Mouse (Mus musculus): ENCODE measurements around the gene Krtap6-1. TPM values are rescaled to one million over a fixed set of nuclear protein-coding genes. Genes with fewer than 3 reads are reported as not detected.
"Not testable (repeated sequence)": the region's sequence is repeated elsewhere in the genome, so short reads cannot be mapped to it uniquely, and the experiment has no call there.

Gene Krtap6-1
- not detected in 2 replicates for polyA plus RNA-seq (2012; rRNA removed)

DNA sequence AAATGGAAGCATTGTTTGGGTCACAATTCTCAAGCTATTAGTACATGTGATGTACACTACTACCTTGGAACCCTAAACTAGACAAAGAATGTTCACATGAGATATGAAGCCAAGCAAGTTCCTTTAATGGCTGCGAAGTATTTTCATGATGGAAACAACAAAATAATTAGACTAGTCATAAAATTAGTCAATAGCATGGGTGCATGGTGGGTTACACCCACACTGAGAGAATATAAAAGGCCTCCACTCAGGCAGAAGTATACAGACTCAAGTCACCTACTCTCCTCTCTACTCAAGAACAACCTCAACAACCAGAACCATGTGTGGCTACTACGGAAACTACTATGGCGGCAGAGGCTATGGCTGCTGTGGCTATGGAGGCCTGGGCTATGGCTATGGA, at the start of gene Krtap6-1:
Krtap6-1 (plus strand) TSS at position 301 of the 400 bp plus-strand sequence.
- not testable (repeated sequence) for H3K27ac ChIP-seq (ENCODE audit: insufficient read depth, low read length); H3K27me3 ChIP-seq (ENCODE audit: control insufficient read depth, insufficient read depth, low read length); H3K4me3 ChIP-seq (ENCODE audit: extremely low read depth, insufficient read depth, insufficient read length); H3K36me3 ChIP-seq (ENCODE audit: control insufficient read depth, insufficient read depth, low read length); DNase-seq (ENCODE audit: low read depth in 1 of 2, low spot score in 2 of 2); H3K4me1 ChIP-seq (ENCODE audit: control insufficient read depth, insufficient read depth, insufficient read length)
- WGBS = 88% methylated on average over 3 of the region's 3 CpGs

DNA sequence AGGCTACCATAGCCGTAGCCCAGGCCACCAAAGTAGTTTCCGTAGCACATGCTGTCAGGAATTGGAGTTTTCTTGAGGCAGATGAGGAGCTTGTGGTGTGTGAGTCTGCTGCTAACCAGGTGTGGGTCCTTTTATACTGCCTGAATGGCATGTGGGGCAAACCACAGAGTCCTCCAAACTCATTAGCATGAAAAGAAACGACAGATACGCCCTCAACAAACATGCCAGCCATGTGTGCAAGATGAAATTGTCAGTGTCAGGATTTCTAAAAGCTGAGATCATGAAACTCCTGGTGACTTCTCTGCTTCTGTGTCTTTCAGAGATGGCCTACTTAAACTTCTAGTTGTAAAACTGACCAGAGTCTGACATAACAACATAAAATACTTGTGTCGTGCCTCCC, 20.8 kb upstream of the Krtap6-1 start, which contains the start of gene Krtap22-2:
Krtap22-2 (minus strand) TSS at position 101 of the 400 bp plus-strand sequence.
- H3K36me3 ChIP-seq (ENCODE audit: control insufficient read depth, insufficient read depth, low read length) = no peaks in the 10 kb centered on the region
- no peaks in the 10 kb centered on the region for H3K4me1 ChIP-seq (ENCODE audit: control insufficient read depth, insufficient read depth, insufficient read length)
- no peaks in the 10 kb centered on the region for H3K27me3 ChIP-seq (ENCODE audit: control insufficient read depth, insufficient read depth, low read length)
- WGBS = 79% methylated on average over 5 of the region's 5 CpGs
- TF ChIP-seq CTCF (IDR thresholded peaks at IDR 0.05; ENCODE audit: extremely low read depth, insufficient read depth, insufficient read length, insufficient replicate concordance) (no peak), POLR2A (IDR thresholded peaks at IDR 0.05; ENCODE audit: low read depth, low read length) (no peak)
- H3K4me3 ChIP-seq (ENCODE audit: extremely low read depth, insufficient read depth, insufficient read length) = no peak within 1 kb of the TSS
- DNase-seq (ENCODE audit: low read depth in 1 of 2, low spot score in 2 of 2) = no peak
- no peak within 1 kb of the TSS for H3K27ac ChIP-seq (ENCODE audit: insufficient read depth, low read length)

DNA sequence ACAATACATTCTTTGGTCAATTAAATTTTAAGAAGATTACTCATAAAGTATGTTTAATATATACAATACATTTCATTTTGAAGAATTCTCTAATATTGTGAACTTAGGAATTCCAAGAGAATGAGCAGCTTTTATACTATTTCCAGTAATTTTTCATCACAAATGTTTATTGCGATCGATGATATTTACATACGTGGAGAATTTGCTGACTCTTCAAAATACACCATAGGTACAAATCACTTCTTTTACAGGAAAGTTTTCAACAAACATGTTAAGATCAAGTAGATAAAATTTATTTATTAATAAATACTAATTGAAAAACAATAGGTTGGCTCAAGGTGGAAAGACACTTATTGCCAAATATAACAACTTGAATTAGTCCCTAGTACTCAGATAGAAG, 17.5 kb upstream of the Krtap6-1 start:
- DNase-seq (ENCODE audit: low read depth in 1 of 2, low spot score in 2 of 2) = no peak
- H3K36me3 ChIP-seq (ENCODE audit: control insufficient read depth, insufficient read depth, low read length) = no peaks in the 10 kb centered on the region
- H3K27ac ChIP-seq (ENCODE audit: insufficient read depth, low read length) = no peak overlapping the region
- H3K4me1 ChIP-seq (ENCODE audit: control insufficient read depth, insufficient read depth, insufficient read length) = no peaks in the 10 kb centered on the region
- no peaks in the 10 kb centered on the region for H3K27me3 ChIP-seq (ENCODE audit: control insufficient read depth, insufficient read depth, low read length)
- WGBS = 97% methylated on average over 3 of the region's 3 CpGs
- H3K4me3 ChIP-seq (ENCODE audit: extremely low read depth, insufficient read depth, insufficient read length) = no peak overlapping the region
- TF ChIP-seq POLR2A (IDR thresholded peaks at IDR 0.05; ENCODE audit: low read depth, low read length) (no peak), CTCF (IDR thresholded peaks at IDR 0.05; ENCODE audit: extremely low read depth, insufficient read depth, insufficient read length, insufficient replicate concordance) (no peak)

DNA sequence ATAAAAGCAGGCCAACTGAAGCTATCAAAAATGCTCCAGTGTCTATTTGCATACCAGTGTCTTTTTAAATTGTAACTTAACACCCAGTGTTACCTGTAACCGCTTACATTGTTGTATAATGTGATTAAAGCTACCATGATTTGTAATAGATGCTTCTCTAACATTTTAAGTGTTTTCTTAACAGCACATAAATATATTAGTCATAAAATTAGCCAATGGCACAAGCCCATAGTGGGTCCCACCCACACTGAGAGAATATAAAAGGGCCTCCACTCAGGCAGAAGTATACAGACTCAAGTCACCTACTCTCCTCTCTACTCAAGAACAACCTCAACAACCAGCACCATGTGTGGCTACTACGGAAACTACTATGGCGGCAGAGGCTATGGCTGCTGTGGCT, 16.5 kb upstream of the Krtap6-1 start, which contains the start of gene Gm10229:
Gm10229 (plus strand) TSS at position 301 of the 400 bp plus-strand sequence.
- not testable (repeated sequence) for DNase-seq (ENCODE audit: low read depth in 1 of 2, low spot score in 2 of 2); H3K27me3 ChIP-seq (ENCODE audit: control insufficient read depth, insufficient read depth, low read length); H3K36me3 ChIP-seq (ENCODE audit: control insufficient read depth, insufficient read depth, low read length); H3K4me3 ChIP-seq (ENCODE audit: extremely low read depth, insufficient read depth, insufficient read length); H3K27ac ChIP-seq (ENCODE audit: insufficient read depth, low read length); H3K4me1 ChIP-seq (ENCODE audit: control insufficient read depth, insufficient read depth, insufficient read length)
- WGBS = 87% methylated on average over 3 of the region's 3 CpGs

DNA sequence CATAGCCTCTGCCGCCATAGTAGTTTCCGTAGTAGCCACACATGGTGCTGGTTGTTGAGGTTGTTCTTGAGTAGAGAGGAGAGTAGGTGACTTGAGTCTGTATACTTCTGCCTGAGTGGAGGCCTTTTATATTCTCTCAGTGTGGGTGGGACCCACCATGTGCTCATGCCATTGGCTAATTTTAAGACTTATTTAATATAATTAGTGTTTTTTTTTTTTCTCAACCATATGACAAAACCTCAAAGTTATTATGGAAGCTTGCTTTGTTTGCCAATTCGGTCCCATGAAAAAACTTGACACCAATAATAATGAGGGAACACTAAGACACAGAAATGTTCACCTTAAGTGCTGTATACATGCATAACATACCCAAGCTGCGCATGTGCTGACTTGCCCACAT, 9.9 kb downstream of the Krtap6-1 start, which contains the start of gene Gm10228:
Gm10228 (minus strand) TSS at position 101 of the 400 bp plus-strand sequence.
- not testable (repeated sequence) for DNase-seq (ENCODE audit: low read depth in 1 of 2, low spot score in 2 of 2)
- WGBS = 78% methylated on average over 2 of the region's 4 CpGs

DNA sequence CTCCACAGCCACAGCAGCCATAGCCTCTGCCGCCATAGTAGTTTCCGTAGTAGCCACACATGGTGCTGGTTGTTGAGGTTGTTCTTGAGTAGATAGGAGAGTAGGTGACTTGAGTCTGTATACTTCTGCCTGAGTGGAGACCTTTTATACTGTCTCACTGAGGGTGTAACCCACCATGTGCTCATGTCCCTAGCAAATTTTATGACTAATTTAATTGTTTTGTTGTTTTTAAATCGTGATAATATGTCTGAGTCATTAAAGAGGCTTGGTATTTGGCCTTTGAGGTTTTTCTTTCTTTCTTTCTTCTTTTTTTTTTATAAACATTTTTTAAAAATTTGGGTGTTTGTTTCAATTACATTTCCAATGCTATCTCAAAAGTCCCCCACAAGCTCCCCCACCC, 16.3 kb downstream of the Krtap6-1 start, which contains the start of gene Krtap6-5:
Krtap6-5 (minus strand) TSS at position 101 of the 400 bp plus-strand sequence.
- no peak within 1 kb of the TSS for H3K4me3 ChIP-seq (ENCODE audit: extremely low read depth, insufficient read depth, insufficient read length)
- WGBS = 70% methylated on average over 3 of the region's 3 CpGs

More for the DNA sequence above, 9.9 kb downstream of the Krtap6-1 start, which contains the start of gene Gm10228:
- not testable (repeated sequence) for H3K27ac ChIP-seq (ENCODE audit: insufficient read depth, low read length); H3K4me3 ChIP-seq (ENCODE audit: extremely low read depth, insufficient read depth, insufficient read length); H3K4me1 ChIP-seq (ENCODE audit: control insufficient read depth, insufficient read depth, insufficient read length); H3K36me3 ChIP-seq (ENCODE audit: control insufficient read depth, insufficient read depth, low read length); H3K27me3 ChIP-seq (ENCODE audit: control insufficient read depth, insufficient read depth, low read length)

DNA sequence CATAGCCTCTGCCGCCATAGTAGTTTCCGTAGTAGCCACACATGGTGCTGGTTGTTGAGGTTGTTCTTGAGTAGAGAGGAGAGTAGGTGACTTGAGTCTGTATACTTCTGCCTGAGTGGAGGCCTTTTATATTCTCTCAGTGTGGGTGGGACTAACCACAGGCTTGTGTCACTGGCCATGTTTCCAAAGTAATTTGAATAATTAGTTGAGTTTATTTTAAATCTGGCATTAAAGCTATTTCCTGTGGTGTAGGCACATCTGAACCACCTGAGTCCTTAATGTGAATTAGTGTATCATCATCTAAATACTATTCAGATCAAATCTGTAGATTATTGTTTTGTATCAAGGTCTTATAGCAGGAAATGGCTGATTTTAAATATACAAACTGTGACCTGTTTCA, 32.4 kb downstream of the Krtap6-1 start, which contains the start of gene 1110025L11Rik:
1110025L11Rik (minus strand) TSS at position 101 of the 400 bp plus-strand sequence.
- H3K27ac ChIP-seq (ENCODE audit: insufficient read depth, low read length); H3K4me3 ChIP-seq (ENCODE audit: extremely low read depth, insufficient read depth, insufficient read length); H3K36me3 ChIP-seq (ENCODE audit: control insufficient read depth, insufficient read depth, low read length); DNase-seq (ENCODE audit: low read depth in 1 of 2, low spot score in 2 of 2); H3K4me1 ChIP-seq (ENCODE audit: control insufficient read depth, insufficient read depth, insufficient read length); H3K27me3 ChIP-seq (ENCODE audit: control insufficient read depth, insufficient read depth, low read length): not testable (repeated sequence)
- no CpG with 5 or more reads among the region's 2 CpGs for WGBS

More for the DNA sequence above, 16.3 kb downstream of the Krtap6-1 start, which contains the start of gene Krtap6-5:
- Histone ChIP-seq H3K27ac (ENCODE audit: insufficient read depth, low read length) (no peak within 1 kb of the TSS), H3K27me3 (ENCODE audit: control insufficient read depth, insufficient read depth, low read length) (no peaks in the 10 kb centered on the region), H3K4me1 (ENCODE audit: control insufficient read depth, insufficient read depth, insufficient read length) (no peaks in the 10 kb centered on the region), H3K36me3 (ENCODE audit: control insufficient read depth, insufficient read depth, low read length) (no peaks in the 10 kb centered on the region)
- DNase-seq (ENCODE audit: low read depth in 1 of 2, low spot score in 2 of 2) = no peak
- TF ChIP-seq POLR2A (IDR thresholded peaks at IDR 0.05; ENCODE audit: low read depth, low read length) = no peak

DNA sequence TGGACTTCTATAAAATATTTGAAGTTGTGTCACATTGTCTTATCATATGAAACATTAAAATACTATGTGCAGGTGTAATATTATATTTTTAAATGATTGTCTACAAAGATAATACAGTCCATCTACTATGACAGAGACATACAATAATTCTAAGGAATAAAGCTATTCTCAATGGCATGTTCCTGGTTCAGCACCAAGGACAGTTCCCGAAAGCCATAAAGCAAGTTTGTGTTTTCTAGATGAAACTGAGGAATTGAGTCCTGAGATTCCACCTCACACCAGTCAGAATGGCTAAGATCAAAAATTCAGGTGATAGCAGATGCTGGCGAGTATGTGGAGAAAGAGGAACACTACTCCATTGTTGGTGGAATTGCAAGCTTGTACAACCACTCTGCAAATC, 39.5 kb downstream of the Krtap6-1 start:
- WGBS = 69% methylated on average over 2 of the region's 2 CpGs
- not testable (repeated sequence) for H3K4me3 ChIP-seq (ENCODE audit: extremely low read depth, insufficient read depth, insufficient read length); H3K4me1 ChIP-seq (ENCODE audit: control insufficient read depth, insufficient read depth, insufficient read length); H3K27me3 ChIP-seq (ENCODE audit: control insufficient read depth, insufficient read depth, low read length); DNase-seq (ENCODE audit: low read depth in 1 of 2, low spot score in 2 of 2); H3K27ac ChIP-seq (ENCODE audit: insufficient read depth, low read length); H3K36me3 ChIP-seq (ENCODE audit: control insufficient read depth, insufficient read depth, low read length)

Other genes starting within 250 kb of the Krtap6-1 start
- gene Gm20741, start 219.5 kb upstream of the Krtap6-1 start, polyA plus RNA-seq (2012; rRNA removed) = not detected in 2 replicates
- gene Krtap15, start 211.5 kb upstream of the Krtap6-1 start, polyA plus RNA-seq (2012; rRNA removed) = not detected in 2 replicates
- not detected in 2 replicates for gene Krtap14, start 205.6 kb upstream of the Krtap6-1 start, polyA plus RNA-seq (2012; rRNA removed)
- gene Krtap19-1, start 162.3 kb upstream of the Krtap6-1 start, polyA plus RNA-seq (2012; rRNA removed) = not detected in 2 replicates
- not detected in 2 replicates for gene Krtap19-2, start 157.4 kb upstream of the Krtap6-1 start, polyA plus RNA-seq (2012; rRNA removed)
- not detected in 2 replicates for gene Krtap19-3, start 153.7 kb upstream of the Krtap6-1 start, polyA plus RNA-seq (2012; rRNA removed)
- gene Krtap19-4, start 146.6 kb upstream of the Krtap6-1 start, polyA plus RNA-seq (2012; rRNA removed) = not detected in 2 replicates
- not detected in 2 replicates for gene Krtap19-5, start 135.2 kb upstream of the Krtap6-1 start, polyA plus RNA-seq (2012; rRNA removed)
- gene Krtap19-9b, start 99.4 kb upstream of the Krtap6-1 start, polyA plus RNA-seq (2012; rRNA removed) = not detected in 2 replicates
- not detected in 2 replicates for gene Krtap16-3, start 68.8 kb upstream of the Krtap6-1 start, polyA plus RNA-seq (2012; rRNA removed)
- gene Krtap22-2, start 20.9 kb upstream of the Krtap6-1 start, polyA plus RNA-seq (2012; rRNA removed) = not detected in 2 replicates
- gene Gm10229, start 16.4 kb upstream of the Krtap6-1 start, polyA plus RNA-seq (2012; rRNA removed) = not detected in 2 replicates
- not detected in 2 replicates for gene Gm10228, start 9.8 kb downstream of the Krtap6-1 start, polyA plus RNA-seq (2012; rRNA removed)
- not detected in 2 replicates for gene Krtap6-5, start 16.2 kb downstream of the Krtap6-1 start, polyA plus RNA-seq (2012; rRNA removed)
- not detected in 2 replicates for gene 1110025L11Rik, start 32.3 kb downstream of the Krtap6-1 start, polyA plus RNA-seq (2012; rRNA removed)
- gene Krtap6-3, start 52.3 kb downstream of the Krtap6-1 start, polyA plus RNA-seq (2012; rRNA removed) = not detected in 2 replicates
- gene Gm6358, start 109.2 kb downstream of the Krtap6-1 start, polyA plus RNA-seq (2012; rRNA removed) = not detected in 2 replicates
- gene Gm10061, start 119.4 kb downstream of the Krtap6-1 start, polyA plus RNA-seq (2012; rRNA removed) = not detected in 2 replicates
- gene Gm9789, start 126.3 kb downstream of the Krtap6-1 start, polyA plus RNA-seq (2012; rRNA removed) = not detected in 2 replicates
- not detected in 2 replicates for gene Gm7735, start 137.8 kb downstream of the Krtap6-1 start, polyA plus RNA-seq (2012; rRNA removed)
- gene 1110057P08Rik, start 143.0 kb downstream of the Krtap6-1 start, polyA plus RNA-seq (2012; rRNA removed) = not detected in 2 replicates
- not detected in 2 replicates for gene Krtap20-2, start 174.2 kb downstream of the Krtap6-1 start, polyA plus RNA-seq (2012; rRNA removed)

All from spleen, adult 2 months (tissue).